Mouse (Mus musculus) olfactory bulb, adult 2 months (tissue): ENCODE measurements around the gene P2rx2.

Experiments
- CTCF ChIP-seq: fragments of 200-500 bp; IDR thresholded peaks from 2 replicates; pipeline ENCODE4 v1.5.1; 2012; ENCODE audit warnings: low read depth, mild to moderate bottlenecking, low read length, moderate library complexity; ENCODE audit not compliant: insufficient read depth
- POLR2A ChIP-seq: fragments of 200-500 bp; IDR thresholded peaks from 2 replicates; pipeline ENCODE4 v1.6.1; 2012; ENCODE audit warnings: mild to moderate bottlenecking, low read depth, low read length, moderate library complexity; ENCODE audit not compliant: insufficient read depth

DNA sequence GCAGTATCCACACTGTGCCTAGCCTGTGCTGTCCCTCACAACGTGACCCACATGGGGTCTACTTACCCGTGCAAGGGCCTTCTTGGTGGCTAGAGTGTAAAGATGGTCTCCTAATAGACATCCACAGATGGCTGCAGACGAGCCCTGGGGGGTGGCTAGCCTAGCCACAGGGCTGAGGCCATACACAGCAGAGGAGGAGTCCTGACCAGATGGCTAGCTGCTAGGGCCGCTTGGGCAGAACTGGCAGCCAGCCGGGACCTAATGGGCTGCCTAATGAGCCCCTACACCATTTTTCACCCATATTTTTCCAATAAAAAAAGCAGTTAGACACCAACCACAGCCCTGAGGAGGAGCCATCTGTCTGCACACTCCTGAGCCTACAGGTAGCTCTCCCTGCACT, 49.7 kb upstream of the P2rx2 start:
- TF ChIP-seq POLR2A = no peak
- no peak for TF ChIP-seq CTCF
